Mouse (Mus musculus) C2C12 (cell line): ENCODE measurements around the gene Soga1.

Source experiments
- CEBPB ChIP-seq: IDR thresholded peaks from one replicate; pipeline ENCODE4 v1.6.1; 2011; ENCODE audit warnings: low read depth, mild to moderate bottlenecking, control low read depth, moderate library complexity
- CTCF ChIP-seq: IDR thresholded peaks from one replicate; pipeline ENCODE4 v1.5.1; 2011; ENCODE audit not compliant: control insufficient read depth, insufficient read depth, insufficient read length
- USF1 ChIP-seq: IDR thresholded peaks from one replicate; pipeline ENCODE4 v1.6.1; 2011; ENCODE audit warnings: low read depth, mild to moderate bottlenecking, control low read depth, moderate library complexity

GRCm38 (mm10) chr2:157021156-157021555, 57.9 kb downstream of the Soga1 start:
- TF ChIP-seq USF1 (no peak), CTCF (no peak), CEBPB (no peak)
